Mouse (Mus musculus): ENCODE measurements around the gene Trpm6. TPM values are rescaled to one million over a fixed set of nuclear protein-coding genes. Genes with fewer than 3 reads are reported as not detected.

Trpm6 gene
- polyA plus RNA-seq, 1 experiment = 1.9 TPM

GRCm38 (mm10) chr19:18716374-18716773, 33.4 kb upstream of the Trpm6 start:
- Histone ChIP-seq H3K27ac (ENCODE audit: insufficient read depth, low read depth, low read length) (no peak overlapping the region), H3K4me3 (ENCODE audit: insufficient read depth, low read depth, low read length) (no peak overlapping the region), H3K27me3 (replicated peaks; ENCODE audit: control insufficient read depth, insufficient read depth, low read length) (no peaks in the 10 kb centered on the region), H3K4me1 (ENCODE audit: control insufficient read depth, insufficient read depth, low read length) (peaks cover 12% of the 10 kb centered on the region), H3K36me3 (ENCODE audit: control insufficient read depth, insufficient read depth, low read length) (no peaks in the 10 kb centered on the region)
- DNase-seq = peak; percentile 80
- 13% methylated on average over 1 of the region's 1 CpGs for WGBS
- TF ChIP-seq CTCF (conservative IDR thresholded peaks at IDR 0.05; ENCODE audit: insufficient read depth, insufficient read length, low read depth, low read length) = peak; percentile 41; the same call in 1 of the 2 replicates
- TF ChIP-seq POLR2A (IDR thresholded peaks at IDR 0.05; ENCODE audit: low read depth, low read length) = no peak

DNA sequence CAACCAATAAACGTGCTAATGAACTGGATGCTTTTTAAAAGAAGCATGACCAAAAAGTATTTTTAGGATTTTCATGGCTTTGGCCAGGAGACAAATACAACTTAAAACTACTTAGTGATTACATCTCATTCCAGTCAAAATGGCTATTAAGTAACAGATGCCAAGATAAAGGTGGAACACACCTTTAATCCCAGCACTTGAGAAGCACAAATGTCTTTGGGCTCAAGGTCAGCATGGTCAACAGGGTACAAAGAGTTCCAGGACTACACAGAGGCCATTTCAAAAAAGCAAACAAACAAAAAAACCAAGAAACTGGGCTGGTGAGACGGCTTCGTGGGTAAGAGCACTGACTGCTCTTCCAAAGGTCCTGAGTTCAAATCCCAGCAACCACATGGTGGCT, 29.4 kb upstream of the Trpm6 start:
- no peaks in the 10 kb centered on the region for H3K36me3 ChIP-seq (ENCODE audit: control insufficient read depth, insufficient read depth, low read length)
- no peaks in the 10 kb centered on the region for H3K4me1 ChIP-seq (ENCODE audit: control insufficient read depth, insufficient read depth, low read length)
- H3K27me3 ChIP-seq (replicated peaks; ENCODE audit: control insufficient read depth, insufficient read depth, low read length) = no peaks in the 10 kb centered on the region
- H3K4me3 ChIP-seq (ENCODE audit: insufficient read depth, low read depth, low read length) = no peak overlapping the region
- no peak overlapping the region for H3K27ac ChIP-seq (ENCODE audit: insufficient read depth, low read depth, low read length)
- TF ChIP-seq CTCF (conservative IDR thresholded peaks at IDR 0.05; ENCODE audit: insufficient read depth, insufficient read length, low read depth, low read length) (no peak), POLR2A (IDR thresholded peaks at IDR 0.05; ENCODE audit: low read depth, low read length) (no peak)
- 72% methylated on average over 3 of the region's 3 CpGs for WGBS
- DNase-seq = peak; percentile 46

DNA sequence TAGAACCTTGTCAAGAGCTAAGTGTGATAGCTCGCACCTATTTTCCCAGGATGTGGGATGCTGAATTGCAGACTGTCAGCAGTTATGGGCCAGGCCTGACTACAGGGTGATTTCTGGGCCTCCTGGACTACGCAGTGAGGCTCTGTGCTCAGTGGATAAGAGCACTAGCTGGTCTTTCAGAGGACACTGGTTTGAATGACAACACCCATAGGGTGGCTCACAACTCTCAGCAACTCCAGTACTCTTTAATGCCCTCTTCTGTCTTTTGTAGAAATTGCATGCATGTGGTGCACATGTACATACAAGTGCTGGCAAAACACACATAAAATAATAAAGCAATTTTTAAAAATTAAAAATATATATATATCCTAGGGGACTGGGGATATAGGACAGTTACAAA, 24.6 kb upstream of the Trpm6 start:
- 99% methylated on average over 2 of the region's 2 CpGs for WGBS
- no peak for DNase-seq
- H3K27me3 ChIP-seq (replicated peaks; ENCODE audit: control insufficient read depth, insufficient read depth, low read length) = no peaks in the 10 kb centered on the region

GRCm38 (mm10) chr19:18730255-18730654, 19.5 kb upstream of the Trpm6 start:
- 66% methylated on average over 7 of the region's 7 CpGs for WGBS
- no peak overlapping the region for H3K27ac ChIP-seq (ENCODE audit: insufficient read depth, low read depth, low read length)
- no peak overlapping the region for H3K4me3 ChIP-seq (ENCODE audit: insufficient read depth, low read depth, low read length)
- DNase-seq = no peak
- H3K36me3 ChIP-seq (ENCODE audit: control insufficient read depth, insufficient read depth, low read length) = no peaks in the 10 kb centered on the region
- H3K4me1 ChIP-seq (ENCODE audit: control insufficient read depth, insufficient read depth, low read length) = no peaks in the 10 kb centered on the region
- no peak for TF ChIP-seq POLR2A (IDR thresholded peaks at IDR 0.05; ENCODE audit: low read depth, low read length)
- no peak for TF ChIP-seq CTCF (conservative IDR thresholded peaks at IDR 0.05; ENCODE audit: insufficient read depth, insufficient read length, low read depth, low read length)
- no peaks in the 10 kb centered on the region for H3K27me3 ChIP-seq (replicated peaks; ENCODE audit: control insufficient read depth, insufficient read depth, low read length)

More for the DNA sequence above, 24.6 kb upstream of the Trpm6 start:
- Histone ChIP-seq H3K27ac (ENCODE audit: insufficient read depth, low read depth, low read length) (no peak overlapping the region), H3K4me1 (ENCODE audit: control insufficient read depth, insufficient read depth, low read length) (no peaks in the 10 kb centered on the region), H3K36me3 (ENCODE audit: control insufficient read depth, insufficient read depth, low read length) (no peaks in the 10 kb centered on the region), H3K4me3 (ENCODE audit: insufficient read depth, low read depth, low read length) (no peak overlapping the region)
- TF ChIP-seq CTCF (conservative IDR thresholded peaks at IDR 0.05; ENCODE audit: insufficient read depth, insufficient read length, low read depth, low read length) (no peak), POLR2A (IDR thresholded peaks at IDR 0.05; ENCODE audit: low read depth, low read length) (no peak)

- 30% methylated on average over 7 of the region's 7 CpGs for WGBS
- no peak for DNase-seq
- H3K4me3 ChIP-seq (ENCODE audit: insufficient read depth, low read depth, low read length) = no peak overlapping the region
- no peaks in the 10 kb centered on the region for H3K36me3 ChIP-seq (ENCODE audit: control insufficient read depth, insufficient read depth, low read length)
- no peaks in the 10 kb centered on the region for H3K4me1 ChIP-seq (ENCODE audit: control insufficient read depth, insufficient read depth, low read length)
- no peak for TF ChIP-seq CTCF (conservative IDR thresholded peaks at IDR 0.05; ENCODE audit: insufficient read depth, insufficient read length, low read depth, low read length)
- TF ChIP-seq POLR2A (IDR thresholded peaks at IDR 0.05; ENCODE audit: low read depth, low read length) = no peak
- H3K27me3 ChIP-seq (replicated peaks; ENCODE audit: control insufficient read depth, insufficient read depth, low read length) = no peaks in the 10 kb centered on the region
- no peak overlapping the region for H3K27ac ChIP-seq (ENCODE audit: insufficient read depth, low read depth, low read length)
Observed at GRCm38 (mm10) chr19:18731077-18731476, 18.7 kb upstream of the Trpm6 start.

DNA sequence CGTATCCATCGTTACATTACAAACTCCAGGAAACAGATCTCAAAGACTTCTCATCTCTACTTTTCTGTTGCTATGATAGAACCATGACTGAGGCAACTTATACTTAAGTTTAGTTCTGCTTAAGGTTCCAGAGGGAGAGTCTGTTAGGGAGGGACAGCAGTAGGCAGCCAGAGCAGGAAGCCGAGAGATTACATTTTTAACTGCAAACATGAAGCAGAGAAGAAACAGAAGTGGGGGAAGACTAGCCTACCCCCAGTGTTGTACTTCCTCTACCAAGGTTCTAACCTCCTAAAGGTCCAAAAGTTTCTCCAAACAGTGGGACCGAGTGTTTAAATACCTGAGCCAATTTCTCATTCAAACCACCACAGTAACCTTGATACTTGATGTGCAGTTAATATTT, 13.9 kb upstream of the Trpm6 start:
- 97% methylated on average over 4 of the region's 4 CpGs for WGBS

GRCm38 (mm10) chr19:18739146-18739545, 10.6 kb upstream of the Trpm6 start:
- Histone ChIP-seq H3K4me1 (ENCODE audit: control insufficient read depth, insufficient read depth, low read length) (no peaks in the 10 kb centered on the region), H3K36me3 (ENCODE audit: control insufficient read depth, insufficient read depth, low read length) (no peaks in the 10 kb centered on the region), H3K4me3 (ENCODE audit: insufficient read depth, low read depth, low read length) (no peak overlapping the region), H3K27me3 (replicated peaks; ENCODE audit: control insufficient read depth, insufficient read depth, low read length) (no peaks in the 10 kb centered on the region), H3K27ac (ENCODE audit: insufficient read depth, low read depth, low read length) (no peak overlapping the region)
- TF ChIP-seq CTCF (conservative IDR thresholded peaks at IDR 0.05; ENCODE audit: insufficient read depth, insufficient read length, low read depth, low read length) = no peak
- TF ChIP-seq POLR2A (IDR thresholded peaks at IDR 0.05; ENCODE audit: low read depth, low read length) = no peak
- no peak for DNase-seq
- 87% methylated on average over 7 of the region's 7 CpGs for WGBS

More for the DNA sequence above, 13.9 kb upstream of the Trpm6 start:
- no peaks in the 10 kb centered on the region for H3K36me3 ChIP-seq (ENCODE audit: control insufficient read depth, insufficient read depth, low read length)
- H3K27me3 ChIP-seq (replicated peaks; ENCODE audit: control insufficient read depth, insufficient read depth, low read length) = no peaks in the 10 kb centered on the region
- DNase-seq = no peak
- no peak overlapping the region for H3K27ac ChIP-seq (ENCODE audit: insufficient read depth, low read depth, low read length)
- no peak overlapping the region for H3K4me3 ChIP-seq (ENCODE audit: insufficient read depth, low read depth, low read length)
- H3K4me1 ChIP-seq (ENCODE audit: control insufficient read depth, insufficient read depth, low read length) = no peaks in the 10 kb centered on the region
- TF ChIP-seq POLR2A (IDR thresholded peaks at IDR 0.05; ENCODE audit: low read depth, low read length) (no peak), CTCF (conservative IDR thresholded peaks at IDR 0.05; ENCODE audit: insufficient read depth, insufficient read length, low read depth, low read length) (no peak)
